Mouse (Mus musculus) spleen, postnatal 10 days (tissue): ENCODE results near the gene Mtmr12.

ENCODE experiments used
- DNase-seq, 2 experiments: peaks; one replicate each; pipeline ENCODE4 v3.0.0; 2021 to 2022; ENCODE audit warnings: low spot score in 2 of 2

The Mtmr12 gene

DNA sequence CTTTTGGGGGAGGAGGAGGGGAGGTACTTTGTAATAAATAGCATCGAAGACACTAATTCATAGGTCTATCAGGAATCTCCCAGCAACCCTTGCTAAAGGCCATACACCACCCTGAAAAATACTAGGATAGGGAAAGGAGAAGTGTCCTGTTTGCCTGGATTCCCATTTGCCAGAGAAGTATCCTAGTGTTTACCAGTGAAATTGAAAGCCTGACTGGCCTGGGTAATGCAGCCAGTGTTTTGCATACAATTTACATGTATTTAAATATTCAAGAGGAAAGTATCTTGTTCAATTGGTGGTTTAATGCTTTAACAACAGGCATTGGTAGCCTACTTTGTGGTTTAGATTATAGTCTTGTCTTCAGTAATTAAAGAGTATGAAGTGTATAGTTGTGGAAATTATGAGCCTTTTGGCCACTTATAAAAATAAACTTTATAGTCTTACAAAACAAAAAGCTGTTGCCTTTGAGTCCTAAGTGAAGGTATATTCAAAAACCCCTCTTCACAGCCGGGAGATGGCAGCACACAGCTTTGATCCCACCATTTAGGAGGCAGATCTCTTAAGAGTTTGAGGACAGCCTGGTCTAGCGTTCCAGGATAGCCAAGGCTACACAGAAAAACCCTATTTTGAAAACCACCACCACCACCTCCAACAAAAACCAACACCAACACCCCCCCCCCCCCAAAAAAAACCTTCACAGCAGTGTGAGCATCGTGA, 69.4 kb downstream of the Mtmr12 start:
- no peak for DNase-seq

GRCm38 (mm10) chr15:12275091-12275623, 70.3 kb downstream of the Mtmr12 start:
- DNase-seq = no peak

- DNase-seq = no peak
Measured at GRCm38 (mm10) chr15:12279816-12280215, 75.0 kb downstream of the Mtmr12 start.

DNA sequence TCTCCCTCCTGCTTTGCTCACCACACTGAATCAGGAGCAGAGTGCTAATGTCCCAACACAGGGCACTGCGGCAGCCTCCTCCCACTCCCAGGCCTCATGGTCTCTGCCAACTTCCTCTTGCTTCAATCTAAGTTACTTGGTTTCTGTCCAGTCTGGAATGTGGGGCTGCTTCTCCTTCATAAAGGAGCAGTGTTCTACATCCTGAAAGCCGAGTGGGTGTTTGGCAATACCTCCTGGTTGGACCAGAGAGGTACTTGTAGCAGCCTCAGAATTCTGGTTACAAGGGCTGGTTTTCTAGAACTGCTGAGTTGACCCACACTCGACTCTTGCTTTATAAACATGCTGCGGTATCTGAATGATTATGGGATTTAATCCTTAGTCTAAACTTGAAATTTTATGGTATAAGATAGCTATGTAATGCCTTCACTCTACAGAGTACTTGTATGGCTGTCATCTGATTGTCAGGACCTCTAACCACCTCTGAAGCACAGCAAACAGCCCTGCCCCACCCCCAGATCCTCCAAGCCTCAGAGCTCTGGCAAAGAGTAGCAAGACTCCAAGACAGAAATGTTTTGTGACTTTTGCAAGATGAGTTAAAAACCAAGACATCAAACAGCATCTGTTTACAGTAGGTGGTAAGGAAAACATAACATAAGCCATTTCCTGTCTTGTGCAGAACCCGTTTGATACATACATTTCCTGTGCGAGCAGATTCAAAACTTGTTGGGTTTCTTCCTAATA, 80.1 kb downstream of the Mtmr12 start:
- DNase-seq = no peak

DNA sequence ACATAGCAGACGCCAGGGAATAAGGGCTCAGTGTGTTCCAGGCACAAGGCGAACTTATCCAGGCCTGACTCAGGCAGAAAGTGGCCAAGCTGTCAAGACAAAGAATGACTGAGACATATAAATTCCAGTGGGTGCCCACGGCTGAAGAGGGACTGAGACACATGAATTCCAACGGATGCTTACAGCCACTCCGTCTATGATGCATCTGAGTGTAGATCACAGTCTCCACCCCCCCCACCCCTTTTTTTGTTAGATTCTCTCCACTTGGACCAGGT, 80.6 kb downstream of the Mtmr12 start:
- DNase-seq = no peak

- no peak for DNase-seq
Measured at GRCm38 (mm10) chr15:12290330-12290729, 85.5 kb downstream of the Mtmr12 start.

GRCm38 (mm10) chr15:12291757-12292156, 86.9 kb downstream of the Mtmr12 start:
- DNase-seq = no peak

GRCm38 (mm10) chr15:12296228-12296627, 91.4 kb downstream of the Mtmr12 start:
- DNase-seq = no peak

- DNase-seq = no peak
Measured at GRCm38 (mm10) chr15:12298231-12298737, 93.5 kb downstream of the Mtmr12 start.

DNA sequence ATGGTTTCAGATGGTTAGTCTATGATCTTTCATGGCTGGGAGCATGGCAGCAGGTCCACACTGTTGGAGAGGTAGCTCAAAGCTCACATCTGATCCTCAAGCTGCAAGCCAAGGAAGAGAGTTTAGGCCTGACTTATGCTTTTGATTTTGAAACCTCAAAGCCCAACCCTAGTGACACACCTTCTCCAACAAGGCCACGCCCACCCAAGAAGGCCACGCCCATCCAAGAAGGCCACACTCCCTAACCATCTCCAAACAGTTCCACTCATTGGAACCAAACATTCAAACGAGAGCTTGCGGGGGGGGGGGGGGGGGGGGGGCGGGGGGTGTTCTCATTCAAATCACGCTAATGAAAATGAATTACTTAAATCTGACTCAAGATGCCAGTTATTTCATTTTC, 96.9 kb downstream of the Mtmr12 start:
- DNase-seq = peak in 1 of 2 experiments; percentile 43

GRCm38 (mm10) chr15:12306188-12307071, 101.6 kb downstream of the Mtmr12 start:
- DNase-seq = no peak

GRCm38 (mm10) chr15:12307114-12307513, 102.3 kb downstream of the Mtmr12 start:
- no peak for DNase-seq

- no peak for DNase-seq
Measured at GRCm38 (mm10) chr15:12308539-12308938, 103.7 kb downstream of the Mtmr12 start.

GRCm38 (mm10) chr15:12310676-12311075, 105.8 kb downstream of the Mtmr12 start:
- DNase-seq = no peak

- DNase-seq = no peak
Measured at GRCm38 (mm10) chr15:12311465-12311864, 106.6 kb downstream of the Mtmr12 start.

- no peak for DNase-seq
Measured at GRCm38 (mm10) chr15:12313255-12313654, 108.4 kb downstream of the Mtmr12 start.

DNA sequence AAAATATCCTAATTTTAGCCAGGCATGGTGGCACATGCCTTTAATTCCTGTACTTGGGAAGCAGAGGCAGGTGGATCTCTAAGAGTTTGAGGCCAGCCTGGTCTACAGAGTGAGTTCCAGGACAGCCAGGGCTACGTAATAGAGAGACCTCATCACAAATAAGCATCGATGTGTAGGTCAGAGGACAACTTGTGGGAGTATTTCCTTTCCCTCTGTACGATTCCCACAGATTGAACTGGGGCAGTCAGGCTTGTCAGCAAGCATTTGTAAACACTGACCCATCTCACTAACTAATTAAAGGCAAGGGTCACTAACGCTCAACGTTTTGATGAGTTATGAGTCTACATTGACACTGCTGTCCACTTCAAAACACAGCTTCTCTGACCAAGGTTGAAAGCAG, 109.8 kb downstream of the Mtmr12 start:
- DNase-seq = no peak

GRCm38 (mm10) chr15:12315996-12316395, 111.2 kb downstream of the Mtmr12 start:
- DNase-seq = no peak

- DNase-seq = no peak
Measured at GRCm38 (mm10) chr15:12317290-12317689, 112.5 kb downstream of the Mtmr12 start.

- no peak for DNase-seq
Measured at GRCm38 (mm10) chr15:12318451-12318850, 113.6 kb downstream of the Mtmr12 start.

DNA sequence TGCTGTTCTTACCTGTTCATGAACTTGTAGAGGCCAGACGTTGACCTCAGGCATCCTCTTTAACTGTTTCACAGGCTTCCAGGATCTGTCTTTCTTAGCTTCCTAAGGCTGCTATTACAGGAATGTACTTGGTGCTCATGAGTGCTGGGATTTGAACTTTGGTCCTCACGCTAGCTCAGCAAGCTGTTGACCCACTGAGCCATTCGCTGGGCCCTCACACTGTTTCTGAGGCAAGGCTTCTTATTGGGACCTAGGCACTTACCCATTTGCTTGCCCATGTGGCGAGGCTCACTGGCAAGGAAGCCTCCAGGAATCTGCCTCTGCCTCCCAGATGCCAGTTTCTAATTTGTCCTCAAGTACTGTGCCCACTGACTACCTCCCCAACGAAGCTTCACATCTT, 115.1 kb downstream of the Mtmr12 start:
- DNase-seq = no peak
